Mouse (Mus musculus) megakaryocyte, embryonic 14.5 days (primary cell): Measurements from ENCODE around the gene H2al1i.
"Not testable (repeated sequence)": the region's sequence is repeated elsewhere in the genome, so short reads cannot be mapped to it uniquely, and the experiment has no call there.

Experiments
- FLI1 ChIP-seq: IDR thresholded peaks from 2 replicates; pipeline ENCODE4 v1.6.1; 2012; ENCODE audit warnings: low read length, inconsistent platforms, mixed read lengths
- GATA1 ChIP-seq: IDR thresholded peaks from 3 replicates; pipeline ENCODE4 v1.6.1; 2012; ENCODE audit warnings: mixed read lengths, low read length, inconsistent platforms, borderline replicate concordance

GRCm38 (mm10) chrX:11305355-11305754, 19.1 kb upstream of the H2al1i start, which contains the start of gene H2al1c:
- TF ChIP-seq GATA1, FLI1: not testable (repeated sequence)
